Mouse (Mus musculus): Measurements from ENCODE around the gene Rnase2b. TPM values are rescaled to one million over a fixed set of nuclear protein-coding genes. Genes with fewer than 3 reads are reported as not detected.

The Rnase2b gene
- not detected for total RNA-seq (2023)

GRCm38 (mm10) chr14:51161976-51162375, at the start of gene Rnase2b:
Rnase2b (plus strand) TSS chr14:51162260.

GRCm38 (mm10) chr14:51113916-51114560, 48.0 kb upstream of the Rnase2b start, which contains the start of gene Eddm3b:
Eddm3b (plus strand) TSS chr14:51114426.

GRCm38 (mm10) chr14:51146685-51147084, 15.4 kb upstream of the Rnase2b start, which contains the start of gene Rnase1:
Rnase1 (minus strand) TSS chr14:51146785.

GRCm38 (mm10) chr14:51199098-51200023, 37.3 kb downstream of the Rnase2b start, which contains the start of gene Ang2:
Ang2 (minus strand) TSS chr14:51199148.

GRCm38 (mm10) chr14:51203115-51203514, 41.1 kb downstream of the Rnase2b start, which contains the start of gene Ear14:
Ear14 (plus strand) TSS chr14:51203391.

Other genes starting within 250 kb of the Rnase2b start
- gene Osgep, start 237.4 kb upstream of the Rnase2b start, total RNA-seq (2023): 10 to 100 TPM; 29.2 to 31.8 TPM
- 10 to 100 TPM; 45.3 to 49.3 TPM for gene Apex1, start 237.3 kb upstream of the Rnase2b start, total RNA-seq (2023)
- 10 to 100 TPM; 72.8 to 86.5 TPM for gene Pip4p1, start 231.4 kb upstream of the Rnase2b start, total RNA-seq (2023)
- gene Pnp, start 231.2 kb upstream of the Rnase2b start, total RNA-seq (2023): 10 to 100 TPM; 14.9 to 29.4 TPM
- gene Gm49342, start 217.7 kb upstream of the Rnase2b start, total RNA-seq (2023): 10 to 100 TPM in 1 of 2 experiments, 1 to 10 TPM in 1; 9.2 to 28.2 TPM
- 1 to 10 TPM in 1 of 2 experiments, under 1 TPM in 1; 0.56 to 1.3 TPM for gene Pnp2, start 206.3 kb upstream of the Rnase2b start, total RNA-seq (2023)
- gene Rnase10, start 154.5 kb upstream of the Rnase2b start, total RNA-seq (2023): not detected
- not detected for gene Rnase9, start 120.4 kb upstream of the Rnase2b start, total RNA-seq (2023)
- not detected for gene Rnase11, start 112.1 kb upstream of the Rnase2b start, total RNA-seq (2023)
- not detected for gene Rnase12, start 104.6 kb upstream of the Rnase2b start, total RNA-seq (2023)
- gene Olfr750, start 87.8 kb upstream of the Rnase2b start, total RNA-seq (2023): not detected
- 1 to 10 TPM in 1 of 2 experiments, under 1 TPM in 1; 0.76 to 1.7 TPM for gene Rnase4, start 71.2 kb upstream of the Rnase2b start, total RNA-seq (2023)
- gene Ang, start 71.1 kb upstream of the Rnase2b start, total RNA-seq (2023): not detected
- not detected for gene Eddm3b, start 47.8 kb upstream of the Rnase2b start, total RNA-seq (2023)
- gene Rnase6, start 38.4 kb upstream of the Rnase2b start, total RNA-seq (2023): 1 to 10 TPM; 3.9 to 4.3 TPM
- not detected for gene Rnase1, start 15.5 kb upstream of the Rnase2b start, total RNA-seq (2023)
- gene Ang2, start 36.9 kb downstream of the Rnase2b start, total RNA-seq (2023): not detected
- not detected for gene Ear14, start 41.1 kb downstream of the Rnase2b start, total RNA-seq (2023)
- gene Rnase2a, start 93.9 kb downstream of the Rnase2b start, total RNA-seq (2023): not detected
- gene Gm7247, start 199.5 kb downstream of the Rnase2b start, total RNA-seq (2023): not detected
- gene Vmn2r88, start 248.6 kb downstream of the Rnase2b start, total RNA-seq (2023): not detected

Measured in T-cell, adult 66 days (primary cell).